ENCODE assay signal across 10 mouse cellular contexts in the genomic region with DNA sequence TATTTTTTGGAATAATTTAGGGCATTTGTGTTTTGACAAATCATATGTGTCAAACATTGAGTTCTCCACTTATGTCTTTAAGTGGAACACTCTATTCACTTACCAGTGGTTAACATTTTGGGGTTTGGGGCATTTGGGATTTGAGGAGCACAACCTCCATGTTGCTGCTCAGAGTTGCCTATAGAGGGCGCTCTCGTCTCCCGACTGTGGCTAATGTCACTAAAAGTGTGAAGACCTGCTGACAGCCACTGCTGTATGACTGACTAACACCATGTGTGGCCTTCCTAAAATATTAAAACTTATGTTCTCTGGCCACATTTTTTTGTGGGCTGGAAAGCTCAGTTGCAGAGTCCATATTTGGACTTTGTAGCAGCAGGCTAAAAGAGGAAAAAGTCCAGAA. TPM values are rescaled to one million over a fixed set of nuclear protein-coding genes. Genes with fewer than 3 reads are reported as not detected.
DNase-seq lines count a peak whose midpoint lies in the region; ATAC-seq and TF ChIP-seq lines count a peak whose summit lies in the region.
"Had no signal": no experiment of that assay in that cellular context is flagged by ENCODE, and none has a peak within 500 bp of the region (broad histone marks: within the 10 kb centered on the region; RNA-seq: fewer than 3 reads in every experiment).

No protein-coding gene starts in this region.

- no peak for ATAC-seq in megakaryocyte-erythroid progenitor cell, adult 5-6 weeks (replicated peaks; ENCODE audit: low FRiP score, low TSS enrichment, poor library complexity, severe bottlenecking)

- no peaks in the 10 kb centered on the region for H3K4me1 ChIP-seq in E14TG2a.4 (replicated peaks; ENCODE audit: low read depth, low read length)
- H3K4me1 ChIP-seq in cerebellum, adult 2 months (ENCODE audit: control insufficient read depth, insufficient read depth, low read length): no peaks in the 10 kb centered on the region
- H3K4me1 ChIP-seq: embryonic facial prominence, embryonic 15.5 days; hindbrain, embryonic 10.5 days; limb, embryonic 13.5 days had no signal

- no peak overlapping the region for H3K27ac ChIP-seq in layer of hippocampus, adult 2 months
- no peak overlapping the region for H3K27ac ChIP-seq in cerebellum, adult 2 months (ENCODE audit: insufficient read depth, low read length)
- H3K27ac ChIP-seq: embryonic facial prominence, embryonic 15.5 days; hindbrain, embryonic 10.5 days; limb, embryonic 13.5 days had no signal

- no peak for DNase-seq in layer of hippocampus, adult 2 months (ENCODE audit: low spot score in 2 of 2)
- DNase-seq in layer of hippocampus, adult 9-10 months (ENCODE audit: low spot score): no peak
- DNase-seq in A20 (ENCODE audit: low read depth, low spot score): peak; percentile 37
- peak; percentile 8 for DNase-seq in c-Kit-negative CD71-positive TER-119-positive erythroid progenitor cells, embryonic 14.5 days (ENCODE audit: low read depth, low spot score)
- no peak for DNase-seq in cerebellum, adult 2 months

- H3K27me3 ChIP-seq in E14TG2a.4 (ENCODE audit: insufficient read depth, low read length): no peaks in the 10 kb centered on the region
- no peaks in the 10 kb centered on the region for H3K27me3 ChIP-seq in cerebellum, adult 2 months (ENCODE audit: control insufficient read depth, insufficient read depth, low read length)
- H3K27me3 ChIP-seq: embryonic facial prominence, embryonic 15.5 days; limb, embryonic 13.5 days had no signal

- no peak overlapping the region for H3K4me3 ChIP-seq in layer of hippocampus, adult 2 months
- H3K4me3 ChIP-seq in E14TG2a.4 (replicated peaks; ENCODE audit: low read length): no peak overlapping the region
- no peak overlapping the region for H3K4me3 ChIP-seq in cerebellum, adult 2 months (replicated peaks; ENCODE audit: insufficient read depth, low read depth, low read length)
- H3K4me3 ChIP-seq: embryonic facial prominence, embryonic 15.5 days; hindbrain, embryonic 10.5 days; limb, embryonic 13.5 days had no signal

- peak; percentile 68 for TF ChIP-seq CTCF in layer of hippocampus, adult 2 months (conservative IDR thresholded peaks at IDR 0.05)
- TF ChIP-seq CTCF in E14TG2a.4 (conservative IDR thresholded peaks at IDR 0.05; ENCODE audit: low read length): peak; percentile 55
- no peak for TF ChIP-seq CTCF in cerebellum, adult 2 months (IDR thresholded peaks at IDR 0.05; ENCODE audit: borderline replicate concordance, insufficient read depth, low read depth, low read length)

- peaks cover 38% of the 10 kb centered on the region for H3K9me3 ChIP-seq in E14TG2a.4 (ENCODE audit: low read length)
- H3K9me3 ChIP-seq: embryonic facial prominence, embryonic 15.5 days; limb, embryonic 13.5 days had no signal

- peaks cover 3% of the 10 kb centered on the region; the same call in 1 of the 2 replicates for H3K36me3 ChIP-seq in E14TG2a.4 (ENCODE audit: insufficient read depth, low read length)
- H3K36me3 ChIP-seq: embryonic facial prominence, embryonic 15.5 days; hindbrain, embryonic 10.5 days; limb, embryonic 13.5 days had no signal

- TF ChIP-seq POLR2A in cerebellum, adult 2 months (IDR thresholded peaks at IDR 0.05; ENCODE audit: borderline replicate concordance, insufficient read depth, low read length): no peak

- 58% methylated on average over 3 of the region's 3 CpGs for WGBS in cerebellum, adult 2 months

RNA-seq across cellular contexts. Expression of a gene that starts 10.5 kb away (rescaled TPM):
- 100 to 1,000 TPM; 176 to 185 TPM for total RNA-seq in layer of hippocampus, adult 2 months (2021)
- 108 and 124 TPM in 2 replicates for total RNA-seq in megakaryocyte-erythroid progenitor cell, adult 5-6 weeks (2014; fragmentation: Nextera tagmentation)
- 177 and 210 TPM in 2 replicates for total RNA-seq in megakaryocyte-erythroid progenitor cell, adult 5-6 weeks (2017)
- 275 and 279 TPM in 2 replicates for polyA plus RNA-seq in cerebellum, adult 2 months (2012; rRNA removed)

RNA-seq across cellular contexts. Expression of a gene that starts 30.6 kb away (rescaled TPM):
- 10 to 100 TPM; 69.1 to 79.4 TPM for total RNA-seq in layer of hippocampus, adult 2 months (2021)
- total RNA-seq in megakaryocyte-erythroid progenitor cell, adult 5-6 weeks (2014; fragmentation: Nextera tagmentation): 9.3 and 10.7 TPM in 2 replicates
- total RNA-seq in megakaryocyte-erythroid progenitor cell, adult 5-6 weeks (2017): 5.5 and 8.1 TPM in 2 replicates
- 35.0 and 35.8 TPM in 2 replicates for polyA plus RNA-seq in cerebellum, adult 2 months (2012; rRNA removed)

Comparison
In these comparisons a context has a peak if more than half of its experiments do, and no peak if none do; other contexts are left out.
1. DNase-seq: peak in A20 (single experiment) and c-Kit-negative CD71-positive TER-119-positive erythroid progenitor cells, embryonic 14.5 days (single experiment); none in layer of hippocampus, adult 2 months (0 of 2), layer of hippocampus, adult 9-10 months (single experiment) and cerebellum, adult 2 months (0 of 2).
2. RNA of a gene that starts 30.6 kb away (total RNA-seq): 69.1 to 79.4 TPM in layer of hippocampus, adult 2 months; 5.5 to 10.7 TPM in megakaryocyte-erythroid progenitor cell, adult 5-6 weeks; every median in the first group is over 4 times any median in the second.